Mouse (Mus musculus) left cerebral cortex, postnatal 4 days (tissue): ENCODE results near the gene Atp13a5. TPM values are rescaled to one million over a fixed set of nuclear protein-coding genes. Genes with fewer than 3 reads are reported as not detected.

Experiments
- DNase-seq: peaks from one replicate; pipeline ENCODE4 v3.0.0-alpha.2; 2022
- intact Hi-C: fragments of 180-260 bp; cut with DNase I; formaldehyde crosslinking; loops from one replicate; pipeline ENCODE4 v1.15.1; 2025
- total RNA-seq, 2 experiments: library from RNA; stranded (reverse); gene quantifications; 2 replicates each; pipeline ENCODE4 v1.2.3; 2021

Atp13a5 gene
- 1 to 10 TPM; 4.9 to 5.3 TPM for total RNA-seq

GRCm38 (mm10) chr16:29378458-29378857, at the start of gene Atp13a5:
TSS of gene Atp13a5 (minus strand) at chr16:29378732.
- no peak for DNase-seq
- intact Hi-C loops: no loop called here

DNA sequence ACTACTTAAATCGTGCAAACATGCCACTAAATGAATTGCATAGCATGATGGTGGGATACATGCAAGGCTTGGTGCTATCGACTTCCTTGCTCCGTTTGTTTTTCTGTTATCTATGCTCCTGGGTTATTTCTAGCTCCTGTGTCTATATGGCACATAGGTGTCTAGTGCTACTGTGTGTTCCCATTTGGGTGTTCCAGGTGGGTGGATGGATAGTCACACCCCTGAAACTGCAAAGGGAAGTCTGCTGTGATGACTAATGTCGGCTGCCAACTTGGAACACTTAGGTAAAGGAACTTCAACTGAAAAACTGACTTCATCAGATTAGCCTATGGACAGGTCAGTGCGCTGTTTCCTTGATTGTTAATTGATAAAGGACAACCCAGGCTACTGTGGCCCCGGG, 36.3 kb upstream of the Atp13a5 start:
- no peak for DNase-seq
- intact Hi-C loops: no loop called here

- intact Hi-C loops: no loop called here
- no peak for DNase-seq
These were observed 28.8 kb upstream of the Atp13a5 start for GRCm38 (mm10) chr16:29407319-29407718.

- peak; percentile 79 for DNase-seq
- intact Hi-C loops: no loop called here
These were observed 20.5 kb upstream of the Atp13a5 start for GRCm38 (mm10) chr16:29399079-29399478.

DNA sequence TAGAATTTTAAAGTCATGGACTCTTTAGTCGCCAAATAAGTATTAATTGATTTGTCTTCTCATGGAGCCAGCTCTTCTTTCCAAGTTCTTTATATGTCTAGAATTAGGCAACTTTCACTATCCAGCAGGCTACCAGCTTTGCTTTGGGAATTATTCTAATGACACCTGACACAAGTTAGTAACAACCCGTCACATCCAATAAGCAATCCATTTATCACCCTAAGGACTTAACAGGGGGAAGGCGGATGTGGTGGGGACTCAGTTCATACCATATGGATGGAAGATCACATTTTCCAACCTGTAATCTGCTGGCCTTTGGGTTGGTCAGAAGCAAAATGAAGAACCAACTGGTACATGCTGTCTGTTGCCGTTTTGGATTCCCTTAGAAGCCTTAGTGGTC, 6.2 kb upstream of the Atp13a5 start:
- intact Hi-C loops: no loop called here

DNA sequence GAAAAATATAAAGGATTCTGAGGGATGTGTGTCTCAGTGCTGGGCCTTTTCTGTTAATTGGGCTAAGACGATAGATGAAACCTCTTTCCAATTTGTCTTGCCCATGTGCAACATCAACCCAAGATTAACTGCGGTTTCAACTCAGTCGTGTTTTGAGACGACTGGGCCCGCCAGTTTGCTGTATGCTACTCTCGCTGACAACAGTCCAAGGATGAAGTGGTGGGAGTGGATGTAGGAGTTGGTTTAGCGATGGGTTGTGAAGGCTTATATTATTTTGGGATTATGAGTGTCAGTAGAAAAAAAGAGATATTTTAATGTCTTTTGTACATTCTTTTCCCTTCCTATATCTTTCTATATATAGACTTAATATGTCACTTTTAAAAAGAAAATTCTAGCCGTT, 3.9 kb downstream of the Atp13a5 start:
- intact Hi-C loops: no loop called here
- no peak for DNase-seq

More for the DNA sequence above, 6.2 kb upstream of the Atp13a5 start:
- no peak for DNase-seq

DNA sequence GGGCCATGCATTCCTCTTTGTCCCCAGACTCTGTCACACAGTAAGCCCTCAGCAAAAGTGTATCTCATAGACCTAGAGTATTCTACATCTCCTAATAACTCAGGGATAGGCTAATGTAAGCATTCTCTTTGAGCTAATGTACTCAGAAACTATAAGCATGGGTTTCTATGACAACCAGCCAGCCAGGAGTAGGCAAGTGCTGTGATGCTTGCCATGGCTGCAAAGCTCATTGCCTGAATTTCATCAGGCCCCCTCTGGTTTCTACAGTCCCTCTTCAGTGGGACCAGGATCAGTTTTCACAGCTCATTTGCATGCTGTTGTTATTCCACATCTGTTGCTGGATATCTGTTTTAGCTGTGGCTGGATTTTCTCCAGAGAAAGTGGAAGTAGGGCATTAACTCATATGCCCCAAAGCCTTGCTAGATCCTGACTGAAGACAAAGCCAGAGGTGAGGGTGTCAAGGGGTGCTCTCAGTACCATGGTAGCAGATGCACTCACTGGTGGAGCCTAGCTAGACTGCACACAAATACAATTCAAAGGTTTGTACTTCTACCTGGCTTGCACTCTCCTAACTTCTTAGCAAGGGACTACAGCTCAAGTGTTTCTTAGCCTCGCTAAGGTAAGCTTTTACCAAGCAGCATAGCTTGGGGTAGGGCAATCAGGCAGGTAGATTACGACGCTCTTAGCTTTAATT, 47.0 kb downstream of the Atp13a5 start:
- intact Hi-C loops: no loop called here
- DNase-seq: no peak

DNA sequence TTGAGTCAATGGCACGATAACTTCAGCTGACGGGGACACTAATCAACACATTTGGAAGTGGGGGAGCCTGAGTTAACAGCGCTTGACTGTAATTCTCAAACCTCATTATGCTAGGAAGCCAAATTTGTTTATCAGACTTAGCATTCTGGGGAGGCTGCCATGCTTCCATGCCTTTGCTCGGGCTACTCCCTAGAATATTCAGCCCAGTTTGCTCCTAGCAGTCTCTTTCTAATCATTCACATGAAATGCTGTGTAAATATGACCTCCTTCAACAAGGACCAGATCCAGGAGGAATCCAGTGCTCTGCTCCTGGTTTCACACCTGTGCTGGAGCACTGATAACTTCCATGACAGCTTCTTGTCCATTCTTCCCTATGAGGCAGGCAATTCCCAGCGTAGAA, 47.6 kb downstream of the Atp13a5 start:
- intact Hi-C loops: no loop called here
- no peak for DNase-seq

GRCm38 (mm10) chr16:29329213-29329612, 49.3 kb downstream of the Atp13a5 start:
- intact Hi-C loops: no loop called here
- no peak for DNase-seq

GRCm38 (mm10) chr16:29327910-29328309, 50.6 kb downstream of the Atp13a5 start:
- intact Hi-C loops: no loop called here

DNA sequence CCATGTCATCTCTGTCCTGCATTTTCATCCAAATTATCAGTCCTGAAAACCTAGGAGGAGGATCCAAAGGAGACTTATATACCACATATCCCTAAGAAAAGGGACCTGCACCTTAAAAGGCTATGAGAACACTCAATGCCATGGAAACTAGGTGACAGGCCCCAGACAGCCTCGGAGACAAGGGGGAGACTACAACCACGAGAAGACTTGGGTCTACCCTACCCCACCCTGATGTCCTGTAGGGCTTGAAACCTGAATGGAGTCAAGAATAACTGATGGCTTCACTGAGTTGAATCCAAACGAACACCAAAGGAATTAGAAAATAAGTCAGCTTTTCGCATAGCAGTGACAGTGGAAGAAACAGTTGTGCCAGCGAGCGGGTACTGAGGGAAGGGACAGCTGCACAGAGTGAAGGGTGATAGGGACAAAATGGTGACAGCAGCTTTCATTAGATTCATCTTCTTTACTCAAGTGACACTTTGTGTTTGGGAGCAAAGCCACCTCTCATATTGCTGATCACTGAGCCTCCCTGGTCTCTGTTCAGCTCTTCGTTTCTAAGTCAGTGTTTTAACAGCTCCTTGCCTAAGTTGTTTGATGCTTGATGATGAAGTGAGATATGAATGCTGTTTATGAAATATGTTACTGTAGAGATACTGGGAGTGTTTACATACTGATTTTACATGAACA, 53.2 kb downstream of the Atp13a5 start:
- no peak for DNase-seq
- intact Hi-C loops: no loop called here

More at GRCm38 (mm10) chr16:29327910-29328309, 50.6 kb downstream of the Atp13a5 start:
- no peak for DNase-seq

GRCm38 (mm10) chr16:29320717-29321116, 57.8 kb downstream of the Atp13a5 start:
- DNase-seq: no peak

GRCm38 (mm10) chr16:29315391-29315790, 63.1 kb downstream of the Atp13a5 start:
- intact Hi-C loops: no loop called here
- no peak for DNase-seq

More at GRCm38 (mm10) chr16:29320717-29321116, 57.8 kb downstream of the Atp13a5 start:
- intact Hi-C loops: no loop called here

GRCm38 (mm10) chr16:29314991-29315390, 63.5 kb downstream of the Atp13a5 start:
- no peak for DNase-seq
- intact Hi-C loops: no loop called here

DNA sequence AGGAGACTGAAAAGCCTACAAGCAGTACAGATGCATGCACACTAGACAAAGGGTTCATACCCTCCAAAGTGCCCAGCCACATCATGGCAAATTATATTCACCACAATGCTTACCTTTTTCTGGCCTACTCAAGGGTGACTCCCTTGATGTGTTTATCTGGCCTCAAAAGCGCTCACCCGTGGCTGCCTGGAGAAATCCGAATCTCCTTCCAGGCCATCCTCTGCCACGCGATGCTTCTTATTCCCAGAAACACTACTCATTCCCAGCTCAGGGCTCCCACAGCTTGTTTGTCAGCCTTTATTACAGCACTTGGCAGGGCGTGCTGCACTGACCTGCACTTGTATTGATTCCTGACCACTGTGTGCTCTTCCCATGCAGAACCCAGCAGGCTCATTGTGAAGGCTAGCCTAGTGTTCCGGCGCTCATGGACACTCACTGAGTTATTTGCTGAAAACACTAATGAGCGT, 80.9 kb downstream of the Atp13a5 start:
- intact Hi-C loops: no loop called here
- DNase-seq: no peak

DNA sequence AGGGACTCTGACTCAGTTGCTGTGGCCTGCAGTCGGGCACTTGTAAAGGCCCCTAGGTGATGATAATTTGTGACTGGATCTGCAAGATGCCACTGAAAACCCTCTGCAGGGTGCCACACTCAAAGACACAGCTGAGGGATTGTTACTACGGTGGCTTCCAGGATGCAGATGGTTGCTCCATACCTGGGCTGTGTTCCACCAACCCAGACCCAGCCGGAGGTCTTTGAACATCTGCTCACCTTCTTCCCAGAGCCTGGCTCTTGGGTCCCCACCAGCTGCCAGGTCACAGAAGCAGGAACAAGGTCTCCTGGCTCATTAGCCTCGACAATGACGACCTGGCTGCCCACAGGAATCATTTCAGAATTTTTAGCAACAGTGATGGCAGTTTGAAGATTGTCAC, 97.8 kb downstream of the Atp13a5 start:
- intact Hi-C loops: no loop called here
- peak; percentile 32 for DNase-seq

DNA sequence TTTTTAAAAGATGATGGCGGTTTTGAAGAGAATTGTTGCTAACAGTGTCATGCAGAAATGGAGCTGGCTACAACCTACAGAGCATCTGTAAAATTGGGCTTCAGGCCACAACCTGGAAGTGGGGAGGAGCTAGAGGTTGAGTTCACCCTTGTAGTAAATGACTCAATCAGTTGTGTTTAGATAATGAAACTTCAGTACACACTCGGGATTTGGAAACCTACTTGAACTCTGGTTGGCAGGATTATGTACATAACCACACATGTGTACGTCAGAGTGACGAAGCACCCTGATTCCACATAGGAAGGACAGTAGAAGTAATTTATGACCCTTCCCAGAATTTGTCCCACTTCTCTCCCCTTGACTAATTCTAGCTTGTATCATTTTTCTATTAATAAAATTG, 124.2 kb downstream of the Atp13a5 start:
- no peak for DNase-seq
- intact Hi-C loops: no loop called here

DNA sequence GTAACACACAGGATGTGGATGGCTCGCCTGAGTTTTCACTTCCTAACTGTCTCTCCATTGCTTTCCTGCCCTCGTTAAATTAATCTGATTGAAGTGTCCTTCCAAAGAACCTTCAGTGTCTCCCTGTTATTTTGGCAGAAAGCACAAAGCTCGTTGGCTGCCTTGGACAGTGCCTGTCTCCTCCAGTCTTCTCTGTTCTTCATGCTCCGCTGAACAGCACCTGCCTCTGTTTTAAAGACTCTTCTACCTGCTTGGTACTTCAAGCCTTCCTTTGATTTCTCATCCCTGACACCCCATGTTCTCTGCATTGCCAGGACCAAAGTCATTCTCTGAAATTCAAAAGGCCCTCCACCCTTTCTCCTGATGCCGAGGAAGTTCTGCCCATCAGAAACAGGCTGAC, 142.6 kb downstream of the Atp13a5 start:
- peak; percentile 39 for DNase-seq
- intact Hi-C loops: no loop called here

DNA sequence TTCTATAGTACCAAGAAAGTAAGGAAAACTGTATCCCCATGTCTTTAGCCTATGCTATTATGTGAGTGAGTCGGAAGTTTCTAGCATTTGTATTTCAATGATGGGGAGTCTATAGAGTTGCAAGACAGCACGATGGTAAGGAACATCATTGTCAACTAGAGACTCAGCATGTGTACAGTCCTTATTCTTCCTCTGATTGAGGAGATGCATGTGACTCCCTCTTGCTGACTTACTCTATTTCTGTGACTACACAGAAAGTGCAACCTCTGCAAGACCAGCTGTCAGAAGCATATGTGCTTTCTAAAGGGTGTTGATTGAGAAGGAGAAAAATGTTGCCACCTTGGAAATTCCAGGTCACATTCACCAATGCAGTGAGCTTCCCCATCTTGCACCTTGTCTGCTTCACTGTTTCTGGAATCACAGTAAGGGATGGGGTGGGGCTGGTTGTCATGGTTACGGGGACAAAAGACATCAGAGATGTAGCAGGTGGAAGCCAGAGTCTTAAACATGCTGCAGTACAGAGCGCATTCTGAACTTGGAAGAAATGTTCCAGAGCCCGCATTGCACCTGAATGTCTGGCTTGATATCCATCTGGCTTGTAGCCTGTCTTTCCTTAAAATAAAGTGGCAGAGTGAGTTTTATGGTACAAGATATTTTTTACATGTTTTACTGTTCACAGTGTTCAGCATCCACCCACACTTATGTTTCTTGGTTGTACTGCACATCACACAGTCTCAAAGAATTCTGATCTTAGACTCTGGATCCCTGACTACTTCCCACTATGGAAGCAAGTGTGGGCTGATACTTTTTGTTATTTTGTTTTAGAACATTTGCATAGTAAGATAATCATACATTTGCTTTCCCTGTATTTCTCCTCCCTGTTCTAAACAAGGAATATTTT, 161.9 kb downstream of the Atp13a5 start:
- intact Hi-C loops: loop anchor here (10.0 kb wide), 1 partner anchor 282 kb away; no protein-coding TSS in a partner anchor

GRCm38 (mm10) chr16:29209605-29210411, 168.7 kb downstream of the Atp13a5 start, which contains the start of gene Hrasls:
TSS of gene Hrasls (plus strand) at chr16:29209695.
- intact Hi-C loops: loop anchor here (10.0 kb wide), 1 partner anchor 275 kb away; no protein-coding TSS in a partner anchor
- DNase-seq: peak; percentile 61

More for the DNA sequence above, 161.9 kb downstream of the Atp13a5 start:
- DNase-seq: peak; percentile 55
